Mouse (Mus musculus): ENCODE data around the gene Mcu. TPM values are rescaled to one million over a fixed set of nuclear protein-coding genes. Genes with fewer than 3 reads are reported as not detected.
A peak's percentile ranks its signal among the peaks of the same experiment; 100 is the strongest.

Mcu gene
- total and polyA plus RNA-seq, 2 experiments from 2014 or later = 13.0 to 20.5 TPM

DNA sequence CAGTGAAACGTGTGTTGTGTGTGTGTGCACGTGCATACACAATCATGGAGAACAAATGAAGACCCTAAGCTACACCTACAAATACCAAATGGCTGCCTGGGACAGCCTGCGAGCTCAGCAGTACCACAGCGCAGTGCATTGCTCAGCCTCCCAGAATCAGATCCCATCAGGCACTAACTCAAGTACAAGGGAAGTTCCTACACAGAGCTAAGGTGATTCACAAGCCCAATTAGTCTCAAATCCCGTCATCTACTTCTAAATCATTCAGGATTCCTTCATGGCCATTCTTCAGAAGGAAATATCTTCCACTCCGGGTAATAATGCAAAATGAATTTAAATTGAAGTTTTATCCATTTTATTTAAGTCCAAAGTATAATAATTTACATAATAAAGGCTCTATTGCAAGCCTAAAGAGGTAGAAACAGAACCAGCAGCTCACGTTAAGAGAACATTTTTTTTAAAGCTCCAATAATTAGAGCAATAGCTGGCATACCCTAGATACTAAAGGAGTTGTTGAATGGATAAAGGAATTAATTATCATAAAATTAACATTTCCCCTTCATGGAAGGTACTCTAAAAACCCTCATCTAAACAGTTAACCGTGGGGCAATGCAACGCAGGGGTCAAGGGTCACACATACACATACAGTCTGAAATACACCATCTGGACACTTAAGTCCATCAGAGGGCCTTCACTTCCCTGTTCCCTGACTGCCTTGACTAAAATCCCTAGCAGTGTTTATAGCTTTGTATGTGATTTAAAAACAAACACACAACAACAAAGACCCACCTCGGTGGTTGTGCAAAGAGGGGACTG lies 47.6 kb downstream of the Mcu start:
- Histone ChIP-seq H3K4me1 (ENCODE audit: control insufficient read depth, insufficient read depth) (no peaks in the 10 kb centered on the region), H3K4me2 (ENCODE audit: low read depth, low read length) (no peak overlapping the region), H3K27me3 (ENCODE audit: control insufficient read depth, insufficient read depth, low read length) (no peaks in the 10 kb centered on the region), H3K36me3 (replicated peaks; ENCODE audit: control insufficient read depth, insufficient read depth, low read length) (no peaks in the 10 kb centered on the region), H3K27ac (ENCODE audit: low read depth) (no peak overlapping the region), H3K4me3 (ENCODE audit: low read depth, low read length) (no peak overlapping the region), H3K9ac (replicated peaks; ENCODE audit: low read depth, low read length) (no peak overlapping the region), H3K9me3 (replicated peaks; ENCODE audit: control insufficient read depth, low read length) (peaks cover 13% of the 10 kb centered on the region)
- TF ChIP-seq EP300 (IDR thresholded peaks at IDR 0.05; ENCODE audit: low read depth) (no peak), CTCF (IDR thresholded peaks at IDR 0.05; ENCODE audit: low read depth) (no peak)
- ATAC-seq (ENCODE audit: insufficient read depth, low read depth) = no peak
- 82% methylated on average over 10 of the region's 10 CpGs for WGBS
- no peak for DNase-seq (ENCODE audit: low spot score)

- Histone ChIP-seq H3K4me3 (ENCODE audit: low read depth, low read length) (no peak overlapping the region), H3K9me3 (replicated peaks; ENCODE audit: control insufficient read depth, low read length) (no peaks in the 10 kb centered on the region), H3K4me2 (ENCODE audit: low read depth, low read length) (no peak overlapping the region), H3K27me3 (ENCODE audit: control insufficient read depth, insufficient read depth, low read length) (no peaks in the 10 kb centered on the region), H3K27ac (ENCODE audit: low read depth) (no peak overlapping the region), H3K36me3 (replicated peaks; ENCODE audit: control insufficient read depth, insufficient read depth, low read length) (no peaks in the 10 kb centered on the region), H3K9ac (replicated peaks; ENCODE audit: low read depth, low read length) (no peak overlapping the region), H3K4me1 (ENCODE audit: control insufficient read depth, insufficient read depth) (no peaks in the 10 kb centered on the region)
- WGBS = 87% methylated on average over 13 of the region's 13 CpGs
- no peak for TF ChIP-seq EP300 (IDR thresholded peaks at IDR 0.05; ENCODE audit: low read depth)
- no peak for TF ChIP-seq CTCF (IDR thresholded peaks at IDR 0.05; ENCODE audit: low read depth)
- no peak for DNase-seq (ENCODE audit: low spot score)
- no peak for ATAC-seq (ENCODE audit: insufficient read depth, low read depth)
Observed at GRCm38 (mm10) chr10:59566968-59567367, 49.5 kb downstream of the Mcu start.

GRCm38 (mm10) chr10:59565995-59566410 lies 50.5 kb downstream of the Mcu start:
- H3K4me2 ChIP-seq (ENCODE audit: low read depth, low read length) = no peak overlapping the region
- DNase-seq (ENCODE audit: low spot score) (no peak), ATAC-seq (ENCODE audit: insufficient read depth, low read depth) (no peak)
- no peaks in the 10 kb centered on the region for H3K9me3 ChIP-seq (replicated peaks; ENCODE audit: control insufficient read depth, low read length)
- H3K4me3 ChIP-seq (ENCODE audit: low read depth, low read length) = no peak overlapping the region
- 72% methylated on average over 2 of the region's 2 CpGs for WGBS
- no peaks in the 10 kb centered on the region for H3K36me3 ChIP-seq (replicated peaks; ENCODE audit: control insufficient read depth, insufficient read depth, low read length)
- H3K9ac ChIP-seq (replicated peaks; ENCODE audit: low read depth, low read length) = no peak overlapping the region
- H3K27me3 ChIP-seq (ENCODE audit: control insufficient read depth, insufficient read depth, low read length) = no peaks in the 10 kb centered on the region
- no peaks in the 10 kb centered on the region for H3K4me1 ChIP-seq (ENCODE audit: control insufficient read depth, insufficient read depth)
- 0 out of 2 replicates have a peak overlapping the region, but pooled peaks have one; percentile 15 for H3K27ac ChIP-seq (ENCODE audit: low read depth)
- TF ChIP-seq CTCF (IDR thresholded peaks at IDR 0.05; ENCODE audit: low read depth) = no peak
- no peak for TF ChIP-seq EP300 (IDR thresholded peaks at IDR 0.05; ENCODE audit: low read depth)

GRCm38 (mm10) chr10:59564551-59564950 lies 51.9 kb downstream of the Mcu start:
- DNase-seq (ENCODE audit: low spot score) = no peak

GRCm38 (mm10) chr10:59562511-59562910 lies 54.0 kb downstream of the Mcu start:
- H3K27ac ChIP-seq (ENCODE audit: low read depth) = no peak overlapping the region
- H3K4me3 ChIP-seq (ENCODE audit: low read depth, low read length) = no peak overlapping the region
- ATAC-seq (ENCODE audit: insufficient read depth, low read depth) = peak; percentile 47; the same call in 1 of the 2 replicates
- no peak overlapping the region for H3K4me2 ChIP-seq (ENCODE audit: low read depth, low read length)
- no peak overlapping the region for H3K9ac ChIP-seq (replicated peaks; ENCODE audit: low read depth, low read length)
- no peaks in the 10 kb centered on the region for H3K27me3 ChIP-seq (ENCODE audit: control insufficient read depth, insufficient read depth, low read length)
- DNase-seq (ENCODE audit: low spot score) = peak; percentile 51
- H3K36me3 ChIP-seq (replicated peaks; ENCODE audit: control insufficient read depth, insufficient read depth, low read length) = no peaks in the 10 kb centered on the region
- TF ChIP-seq CTCF (IDR thresholded peaks at IDR 0.05; ENCODE audit: low read depth) = no peak
- TF ChIP-seq EP300 (IDR thresholded peaks at IDR 0.05; ENCODE audit: low read depth) = no peak
- 57% methylated on average over 4 of the region's 4 CpGs for WGBS
- no peaks in the 10 kb centered on the region for H3K4me1 ChIP-seq (ENCODE audit: control insufficient read depth, insufficient read depth)
- no peaks in the 10 kb centered on the region for H3K9me3 ChIP-seq (replicated peaks; ENCODE audit: control insufficient read depth, low read length)

More at GRCm38 (mm10) chr10:59564551-59564950, 51.9 kb downstream of the Mcu start:
- H3K4me2 ChIP-seq (ENCODE audit: low read depth, low read length) = no peak overlapping the region
- H3K4me1 ChIP-seq (ENCODE audit: control insufficient read depth, insufficient read depth) = no peaks in the 10 kb centered on the region
- no peak for ATAC-seq (ENCODE audit: insufficient read depth, low read depth)
- H3K4me3 ChIP-seq (ENCODE audit: low read depth, low read length) = no peak overlapping the region
- no peak overlapping the region for H3K27ac ChIP-seq (ENCODE audit: low read depth)
- 81% methylated on average over 5 of the region's 5 CpGs for WGBS
- no peaks in the 10 kb centered on the region for H3K9me3 ChIP-seq (replicated peaks; ENCODE audit: control insufficient read depth, low read length)
- TF ChIP-seq CTCF (IDR thresholded peaks at IDR 0.05; ENCODE audit: low read depth) (no peak), EP300 (IDR thresholded peaks at IDR 0.05; ENCODE audit: low read depth) (no peak)
- H3K9ac ChIP-seq (replicated peaks; ENCODE audit: low read depth, low read length) = no peak overlapping the region
- no peaks in the 10 kb centered on the region for H3K27me3 ChIP-seq (ENCODE audit: control insufficient read depth, insufficient read depth, low read length)
- no peaks in the 10 kb centered on the region for H3K36me3 ChIP-seq (replicated peaks; ENCODE audit: control insufficient read depth, insufficient read depth, low read length)

All from heart, postnatal 0 days (tissue).